Mouse (Mus musculus) E14TG2a.4 (cell line): ENCODE measurements around the gene Ptprcap.

Experiments
- CTCF ChIP-seq: conservative IDR thresholded peaks from 2 replicates; pipeline ENCODE4 v1.5.1; 2014; ENCODE audit warnings: low read length
- NANOG ChIP-seq: IDR thresholded peaks from 2 replicates; pipeline ENCODE4 v1.6.1; 2014; ENCODE audit warnings: borderline replicate concordance, low read length, mixed read lengths

- no peak for TF ChIP-seq CTCF
- no peak for TF ChIP-seq NANOG
These were observed 30.7 kb upstream of the Ptprcap start for GRCm38 (mm10) chr19:4122411-4123370.
